Mouse (Mus musculus) brain, adult 2 months (tissue): Measurements from ENCODE around the gene Trib3.
"Not testable (repeated sequence)": the region's sequence is repeated elsewhere in the genome, so short reads cannot be mapped to it uniquely, and the experiment has no call there.

Source experiments
- DNase-seq: peaks from one replicate; pipeline ENCODE4 v3.0.0; 2011; ENCODE audit warnings: low read depth, low spot score

Gene Trib3

GRCm38 (mm10) chr2:152307186-152307585, 36.6 kb downstream of the Trib3 start:
- DNase-seq: no peak

GRCm38 (mm10) chr2:152305480-152305879, 38.4 kb downstream of the Trib3 start:
- DNase-seq: no peak

GRCm38 (mm10) chr2:152303781-152304180, 40.1 kb downstream of the Trib3 start:
- no peak for DNase-seq

DNA sequence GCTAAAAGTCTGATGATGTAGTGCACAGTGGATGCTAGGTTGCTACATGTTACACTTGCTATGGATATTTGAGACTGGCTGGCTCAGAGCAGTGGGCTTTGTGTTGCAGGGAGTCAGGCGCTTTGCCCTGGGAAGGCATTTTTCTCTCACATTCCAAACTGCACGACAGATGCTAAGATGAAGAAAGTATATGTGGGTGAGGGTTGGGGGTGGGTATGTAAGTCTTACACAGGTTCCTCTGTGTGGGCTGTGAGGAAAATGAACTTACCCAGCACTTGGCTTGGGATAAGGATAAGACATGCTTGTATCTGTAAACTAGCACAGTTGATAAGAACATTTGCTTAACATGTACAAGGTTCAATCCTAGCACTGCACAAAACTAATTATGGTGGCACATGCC, 41.0 kb downstream of the Trib3 start:
- peak; percentile 73 for DNase-seq

GRCm38 (mm10) chr2:152294541-152294940, 49.3 kb downstream of the Trib3 start:
- DNase-seq: no peak

DNA sequence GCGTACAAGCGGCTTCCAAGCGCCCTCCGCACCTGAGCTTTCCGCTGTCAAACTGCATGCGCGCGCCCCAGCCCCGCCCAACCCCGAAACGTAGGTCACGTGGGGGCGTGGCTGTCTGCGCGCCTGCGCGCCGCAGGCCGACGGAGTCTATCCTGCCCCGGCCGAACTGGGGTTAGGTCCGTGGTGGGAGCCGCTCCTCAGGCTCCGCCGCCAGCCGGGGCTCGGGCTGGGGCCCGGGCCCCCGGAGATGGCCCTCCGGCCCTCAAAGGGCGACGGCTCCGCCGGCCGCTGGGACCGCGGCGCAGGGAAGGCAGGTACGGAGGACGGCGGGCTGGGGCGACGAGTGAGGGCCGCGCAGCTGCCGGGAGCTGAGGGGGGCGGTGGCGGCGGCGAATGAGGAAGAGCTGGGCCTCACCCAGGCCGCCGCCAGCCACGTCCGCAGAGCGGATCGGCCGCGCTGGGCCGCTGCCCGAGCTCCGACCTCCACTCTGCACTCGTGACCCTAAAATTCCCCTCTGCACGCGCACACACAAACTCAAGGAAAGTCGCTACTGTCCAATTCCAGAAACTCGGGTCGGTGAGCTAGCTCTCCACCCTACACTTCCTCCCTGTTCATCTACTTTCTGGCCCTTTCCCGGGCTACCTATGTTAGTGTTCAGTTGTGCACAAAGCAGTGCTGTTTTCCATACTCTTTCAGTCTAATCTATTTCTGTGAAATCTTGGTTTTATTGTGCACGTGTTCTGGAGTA, 49.9 kb downstream of the Trib3 start, which contains the start of gene Tbc1d20:
Gene Tbc1d20 (plus strand): TSS at position 102 of the 749 bp plus-strand sequence.
- peak; percentile 96 for DNase-seq

DNA sequence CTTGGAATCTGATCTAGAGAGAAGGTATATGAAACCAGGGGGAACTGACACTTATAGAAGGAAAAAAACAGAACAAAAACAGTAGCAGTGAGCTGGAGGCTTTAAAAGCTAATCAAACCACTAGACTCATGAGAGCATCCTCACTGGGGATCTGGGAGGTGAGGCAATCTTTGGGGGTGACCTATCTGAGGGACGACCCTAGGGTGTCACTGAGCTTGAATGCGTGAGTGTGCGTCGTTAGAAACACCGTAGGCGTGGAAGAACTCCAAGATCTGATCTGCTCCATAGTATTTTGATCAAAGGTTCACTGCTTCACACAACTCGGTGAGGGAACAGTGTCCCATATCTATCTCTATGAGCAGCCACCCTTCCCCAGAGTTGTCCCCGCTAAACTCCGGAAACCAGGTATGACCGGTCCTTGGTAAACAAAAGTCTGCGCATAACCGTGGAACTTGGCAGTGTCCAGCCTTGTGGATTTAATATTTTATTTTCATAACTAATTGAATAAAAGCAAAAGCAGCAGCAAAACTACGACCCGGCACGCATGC, 50.6 kb downstream of the Trib3 start:
- no peak for DNase-seq

DNA sequence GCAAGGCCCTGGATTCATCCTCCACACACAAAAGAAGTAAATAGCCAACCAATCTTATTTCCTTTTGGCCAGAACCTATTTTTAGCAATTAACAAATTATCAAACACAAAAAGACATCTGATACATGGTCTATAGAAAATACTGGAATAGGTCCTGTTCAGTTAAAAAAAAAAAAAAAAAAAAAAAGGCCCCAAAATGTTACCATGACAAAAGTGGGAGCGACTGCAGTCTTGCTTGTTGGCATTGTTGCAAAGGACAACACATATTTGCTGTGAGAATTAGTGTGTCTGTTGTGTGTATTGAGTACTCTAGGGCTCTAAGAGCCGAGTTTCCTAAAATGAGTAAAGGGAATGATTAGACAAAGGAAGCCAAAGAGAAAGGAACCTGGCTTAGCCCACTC, 51.4 kb downstream of the Trib3 start:
- no peak for DNase-seq

GRCm38 (mm10) chr2:152289623-152290022, 54.2 kb downstream of the Trib3 start:
- DNase-seq: not testable (repeated sequence)

DNA sequence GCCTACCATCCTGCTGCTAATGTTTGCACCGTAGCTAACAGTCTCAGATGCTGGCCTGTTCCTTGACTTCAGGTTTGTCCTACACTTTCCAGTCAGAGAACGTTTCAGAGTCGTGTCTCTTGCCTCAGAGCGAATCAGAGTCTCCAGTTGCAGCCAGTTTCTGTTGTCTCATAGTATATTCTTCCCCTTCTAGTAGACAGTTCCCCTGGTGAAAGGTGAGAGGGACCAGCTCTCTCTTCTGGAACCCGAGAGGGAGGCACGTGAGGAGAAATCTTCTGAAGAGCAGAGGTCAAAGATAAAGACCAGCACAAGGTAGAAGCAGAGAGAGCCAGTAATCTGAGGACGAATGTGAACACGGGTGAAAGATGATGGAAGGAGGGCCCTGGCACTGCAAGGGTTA, 55.8 kb downstream of the Trib3 start:
- no peak for DNase-seq

- DNase-seq: no peak
Observed at GRCm38 (mm10) chr2:152287560-152287959, 56.3 kb downstream of the Trib3 start.
